Comparison of ENCODE assay signal across 1 mouse cellular context in the genomic region with DNA sequence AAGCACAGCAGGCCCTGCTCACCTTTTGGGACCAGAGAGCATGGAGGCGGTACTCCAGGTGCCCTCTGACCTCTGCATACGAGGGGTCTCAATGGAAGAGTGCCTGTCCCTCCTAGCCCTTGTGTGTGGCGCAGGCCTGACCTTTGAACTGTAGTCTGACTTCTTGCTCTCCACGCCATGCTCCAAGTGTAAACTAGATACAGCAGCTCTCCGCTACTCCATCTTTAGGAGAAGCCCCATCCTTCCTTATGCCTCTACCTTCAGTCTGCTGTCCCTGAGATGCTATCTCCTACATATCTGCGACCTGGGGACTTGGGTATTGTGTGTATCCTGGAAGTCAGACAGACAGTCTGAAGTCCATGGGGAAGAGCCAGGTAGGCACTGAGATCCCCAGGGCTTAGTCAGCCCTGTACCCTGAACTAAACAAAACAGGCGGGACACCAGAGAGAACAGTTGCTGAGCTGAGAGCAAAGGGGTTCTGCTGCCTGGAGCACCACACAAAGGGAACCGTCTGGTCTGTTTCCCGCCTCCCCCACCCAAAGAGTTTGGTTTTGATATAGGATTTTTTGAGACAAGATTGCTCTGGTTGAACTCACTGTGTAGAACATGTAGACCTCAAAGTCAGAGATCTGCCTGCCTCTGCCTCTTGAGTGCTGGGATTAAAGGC.
TF ChIP-seq lines count a peak whose summit lies in the region.

No protein-coding gene starts in this region.

TF ChIP-seq in MEL, 35 proteins besides CTCF, POLR2A, EP300 and RAD21:
- no peak for TF ChIP-seq ZNF384 (IDR thresholded peaks at IDR 0.05; ENCODE audit: low read depth, low read length)
- no peak for TF ChIP-seq KAT2A (conservative IDR thresholded peaks at IDR 0.05; ENCODE audit: low read depth, low read length)
- TF ChIP-seq MEF2A (IDR thresholded peaks at IDR 0.05; ENCODE audit: extremely low read depth, insufficient replicate concordance, low read depth, low read length, poor library complexity, severe bottlenecking): no peak
- no peak for TF ChIP-seq POLR2AphosphoS5 (IDR thresholded peaks at IDR 0.05; ENCODE audit: borderline replicate concordance, low read depth, low read length)
- no peak for TF ChIP-seq MAFK (IDR thresholded peaks at IDR 0.05; ENCODE audit: borderline replicate concordance, low read depth, low read length)
- no peak for TF ChIP-seq E2F4 (IDR thresholded peaks at IDR 0.05; ENCODE audit: borderline replicate concordance, low read depth, low read length)
- TF ChIP-seq NRF1 (IDR thresholded peaks at IDR 0.05; ENCODE audit: insufficient read depth, low read depth, low read length, poor library complexity, severe bottlenecking): no peak
- no peak for TF ChIP-seq UBTF (IDR thresholded peaks at IDR 0.05; ENCODE audit: borderline replicate concordance, insufficient read depth, low read depth, low read length)
- TF ChIP-seq TCF12 (IDR thresholded peaks at IDR 0.05; ENCODE audit: low read depth, low read length): no peak
- no peak for TF ChIP-seq TBP (IDR thresholded peaks at IDR 0.05; ENCODE audit: low read depth, low read length)
